Mouse (Mus musculus) CH12.LX (cell line): Measurements from ENCODE around the gene Nav1. TPM values are rescaled to one million over a fixed set of nuclear protein-coding genes. Genes with fewer than 3 reads are reported as not detected.

Experiments used
- DNase-seq: peaks from one replicate; pipeline ENCODE4 v3.0.0-alpha.2; 2013; ENCODE audit errors: extremely low read depth
- H3K27ac ChIP-seq: 2 replicates; pipeline ENCODE4 v1.5.1; 2012; ENCODE audit warnings: low read depth, mild to moderate bottlenecking, control low read depth, moderate library complexity; ENCODE audit not compliant: insufficient read depth
- H3K27me3 ChIP-seq: replicated peaks from 2 replicates; pipeline ENCODE3; 2012; ENCODE audit warnings: inconsistent platforms
- H3K36me3 ChIP-seq, 2 experiments: replicated peaks in 1 of 2; 2 replicates each; pipeline versions ENCODE3 to v1.6.1; 2012; ENCODE audit warnings: inconsistent platforms in 1 of 2, low read length in 1 of 2, mild to moderate bottlenecking in 1 of 2, mixed read lengths in 1 of 2, moderate library complexity in 1 of 2; ENCODE audit not compliant: control insufficient read depth in 1 of 2, insufficient read depth in 1 of 2
- H3K4me1 ChIP-seq, 2 experiments: 2 replicates each; pipeline ENCODE4 v1.6.1; 2012; ENCODE audit warnings: inconsistent platforms in 1 of 2, moderate library complexity in 1 of 2; ENCODE audit not compliant: insufficient read depth in 2 of 2, control insufficient read depth in 1 of 2
- H3K4me2 ChIP-seq: 2 replicates; pipeline ENCODE4 v1.6.1; 2012; ENCODE audit warnings: low read depth, mild to moderate bottlenecking, control low read depth; ENCODE audit not compliant: poor library complexity, insufficient read depth, severe bottlenecking
- H3K4me3 ChIP-seq, 3 experiments: fragments of 150-350 bp in 1 of 3; sonication (generic) in 1 of 3; replicated peaks in 1 of 3; 2 replicates each; pipeline versions ENCODE3 to v1.5.1; 2011 to 2012; ENCODE audit warnings: low read depth in 2 of 3, low read length in 2 of 3, mild to moderate bottlenecking in 2 of 3, moderate library complexity in 2 of 3, control low read depth in 1 of 3, improper control_type of control experiment in 1 of 3, inconsistent platforms in 1 of 3, mixed read lengths in 1 of 3; ENCODE audit not compliant: poor library complexity in 1 of 3
- H3K79me2 ChIP-seq: replicated peaks from 2 replicates; pipeline ENCODE4 v1.6.1; 2012; ENCODE audit warnings: mild to moderate bottlenecking, moderate library complexity; ENCODE audit not compliant: control insufficient read depth, poor library complexity, insufficient read depth, severe bottlenecking; ENCODE audit errors: extremely low read depth
- H3K9ac ChIP-seq: 2 replicates; pipeline ENCODE4 v1.6.1; 2012; ENCODE audit warnings: low read depth, mild to moderate bottlenecking, control low read depth, moderate library complexity; ENCODE audit not compliant: insufficient read depth
- H3K9me3 ChIP-seq: replicated peaks from 2 replicates; pipeline ENCODE3; 2012; ENCODE audit warnings: low read length, inconsistent platforms, mixed read lengths
- CHD2 ChIP-seq: IDR thresholded peaks from 2 replicates; pipeline ENCODE4 v1.6.1; 2011; ENCODE audit warnings: low read length, improper control_type of control experiment
- CTCF ChIP-seq, 2 experiments: IDR thresholded peaks in 1 of 2; conservative IDR thresholded peaks in 1 of 2; 2 replicates each; pipeline ENCODE4 v1.5.1; 2011 to 2012; ENCODE audit warnings: low read depth in 2 of 2, low read length in 2 of 2, improper control_type of control experiment in 1 of 2, inconsistent platforms in 1 of 2, mild to moderate bottlenecking in 1 of 2, moderate library complexity in 1 of 2
- ELF1 ChIP-seq: IDR thresholded peaks from 2 replicates; pipeline ENCODE4 v1.6.1; 2014; ENCODE audit warnings: low read depth, mild to moderate bottlenecking, inconsistent platforms, low read length, improper control_type of control experiment
- EP300 ChIP-seq: IDR thresholded peaks from 2 replicates; pipeline ENCODE4 v1.6.1; 2011; ENCODE audit warnings: low read length, improper control_type of control experiment
- ETS1 ChIP-seq: conservative IDR thresholded peaks from 2 replicates; pipeline ENCODE4 v1.6.1; 2012; ENCODE audit warnings: low read depth, mild to moderate bottlenecking, inconsistent platforms, low read length, improper control_type of control experiment, moderate library complexity
- GABPA ChIP-seq: IDR thresholded peaks from 2 replicates; pipeline ENCODE4 v1.6.1; 2012; ENCODE audit warnings: low read depth, low read length, improper control_type of control experiment, inconsistent platforms; ENCODE audit not compliant: insufficient replicate concordance
- IRF4 ChIP-seq: IDR thresholded peaks from 2 replicates; pipeline ENCODE4 v1.6.1; 2014; ENCODE audit warnings: low read depth, mild to moderate bottlenecking, inconsistent platforms, low read length, improper control_type of control experiment
- JUN ChIP-seq: IDR thresholded peaks from 2 replicates; pipeline ENCODE4 v1.6.1; 2011; ENCODE audit warnings: low read depth, mild to moderate bottlenecking, low read length, improper control_type of control experiment, moderate library complexity; ENCODE audit not compliant: insufficient read depth
- JUND ChIP-seq: conservative IDR thresholded peaks from 2 replicates; pipeline ENCODE4 v1.6.1; 2011; ENCODE audit warnings: low read depth, low read length, improper control_type of control experiment
- MAZ ChIP-seq: IDR thresholded peaks from 2 replicates; pipeline ENCODE4 v1.6.1; 2012; ENCODE audit warnings: low read depth, mild to moderate bottlenecking, inconsistent platforms, low read length, improper control_type of control experiment, moderate library complexity
- MXI1 ChIP-seq: IDR thresholded peaks from 2 replicates; pipeline ENCODE4 v1.6.1; 2011; ENCODE audit warnings: mild to moderate bottlenecking, low read depth, low read length, improper control_type of control experiment
- MYC ChIP-seq: IDR thresholded peaks from 2 replicates; pipeline ENCODE4 v1.6.1; 2011; ENCODE audit warnings: low read depth, mild to moderate bottlenecking, improper control_type of control experiment, low read length
- NELFE ChIP-seq: IDR thresholded peaks from 2 replicates; pipeline ENCODE4 v1.6.1; 2011; ENCODE audit warnings: low read depth, low read length, improper control_type of control experiment
- NRF1 ChIP-seq: IDR thresholded peaks from 2 replicates; pipeline ENCODE4 v1.6.1; 2014; ENCODE audit warnings: low read depth, mild to moderate bottlenecking, inconsistent platforms, low read length, improper control_type of control experiment, moderate library complexity
- PAX5 ChIP-seq: IDR thresholded peaks from 2 replicates; pipeline ENCODE4 v1.6.1; 2012; ENCODE audit warnings: low read length, inconsistent platforms, mixed read lengths
- POLR2A ChIP-seq: IDR thresholded peaks from 2 replicates; pipeline ENCODE4 v1.6.1; 2011; ENCODE audit warnings: low read depth, mild to moderate bottlenecking, improper control_type of control experiment, low read length
- RAD21 ChIP-seq: IDR thresholded peaks from 2 replicates; pipeline ENCODE4 v1.6.1; 2011; ENCODE audit warnings: low read depth, mild to moderate bottlenecking, low read length, improper control_type of control experiment, moderate library complexity
- RCOR1 ChIP-seq: conservative IDR thresholded peaks from 2 replicates; pipeline ENCODE4 v1.6.1; 2012; ENCODE audit warnings: low read depth, mild to moderate bottlenecking, inconsistent platforms, low read length, improper control_type of control experiment
- SIN3A ChIP-seq: IDR thresholded peaks from 2 replicates; pipeline ENCODE4 v1.6.1; 2012; ENCODE audit warnings: low read length, improper control_type of control experiment, inconsistent platforms
- TBP ChIP-seq: conservative IDR thresholded peaks from 2 replicates; pipeline ENCODE4 v1.6.1; 2011; ENCODE audit warnings: low read depth, low read length, improper control_type of control experiment
- UBTF ChIP-seq: IDR thresholded peaks from 2 replicates; pipeline ENCODE4 v1.6.1; 2012; ENCODE audit warnings: low read depth, mild to moderate bottlenecking, inconsistent platforms, low read length, improper control_type of control experiment, moderate library complexity
- ZKSCAN1 ChIP-seq: IDR thresholded peaks from 2 replicates; pipeline ENCODE4 v1.6.1; 2012; ENCODE audit warnings: low read depth, inconsistent platforms, low read length, improper control_type of control experiment, borderline replicate concordance
- ZMIZ1 ChIP-seq: IDR thresholded peaks from 2 replicates; pipeline ENCODE4 v1.6.1; 2012; ENCODE audit warnings: low read depth, mild to moderate bottlenecking, inconsistent platforms, low read length, improper control_type of control experiment
- ZNF384 ChIP-seq: IDR thresholded peaks from 2 replicates; pipeline ENCODE4 v1.6.1; 2012; ENCODE audit warnings: low read depth, low read length, improper control_type of control experiment, inconsistent platforms
- dilution Hi-C: fragments of 300-500 bp; cut with MboI; formaldehyde crosslinking; loops from 2 replicates; pipeline ENCODE4 v1.14.3; 2020; ENCODE audit warnings: low sequenced_read_pairs; ENCODE audit not compliant: extremely low pct_unique_long_range_greater_than_20kb, extremely low pct_ligation_motif_present
- in situ Hi-C: fragments of 300-500 bp; cut with MboI; formaldehyde crosslinking; loops from 3 replicates; pipeline ENCODE4 v1.14.3; 2019; ENCODE audit warnings: low sequenced_read_pairs, low pct_ligation_motif_present, low pct_unique_long_range_greater_than_20kb, mixed read lengths
- polyA plus RNA-seq: library from polyadenylated mRNA; unstranded; fragments of >175 nt; gene quantifications from 2 replicates; pipeline ENCODE4 v1.2.1, GENCODE M21; 2012; ENCODE audit warnings: low read depth; ENCODE audit not compliant: insufficient read length
- total RNA-seq, 2 experiments: library from RNA; depleted of rRNA; stranded (reverse); fragments of 300-350 nt in 1 of 2; fragments of >200 nt in 1 of 2; gene quantifications; 2 replicates each; pipeline ENCODE4 v1.2.3; 2012 to 2014

Gene Nav1
- total and polyA plus RNA-seq, 3 experiments = 0.21 to 0.56 TPM; not detected in 1

DNA sequence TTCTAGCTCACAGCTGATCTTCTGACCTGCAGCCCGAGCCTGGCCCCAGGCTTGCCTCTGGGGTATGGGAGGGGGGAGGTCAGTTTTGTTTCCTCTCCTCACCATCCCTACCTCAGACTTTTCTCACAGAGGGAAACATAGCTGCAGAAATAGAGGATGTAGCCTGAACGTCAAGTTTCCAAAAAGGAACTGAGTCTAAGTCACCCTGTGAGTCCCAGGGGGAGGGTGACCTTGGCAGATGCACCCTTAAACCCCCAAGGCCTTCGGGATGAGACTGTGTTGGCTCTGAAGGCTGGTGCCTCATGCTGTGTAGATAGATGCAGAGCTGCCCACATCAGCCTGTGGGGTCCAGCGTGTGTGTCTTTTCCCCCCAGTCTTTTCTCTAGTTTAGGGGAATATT lies 72.3 kb downstream of the Nav1 start:
- TF ChIP-seq CTCF (conservative IDR thresholded peaks at IDR 0.05 in 1 of 2, IDR thresholded peaks at IDR 0.05 in 1 of 2; ENCODE audit: low read depth in 2 of 2, low read length in 2 of 2) (no peak), RCOR1 (no peak), EP300 (peak; percentile 30; the same call in 1 of the 2 replicates), ZNF384 (no peak), ETS1 (peak; percentile 26), GABPA (no peak), MAZ (no peak)
- Histone ChIP-seq H3K9me3 (no peaks in the 10 kb centered on the region), H3K79me2 (no peaks in the 10 kb centered on the region), H3K36me3 (no peaks in the 10 kb centered on the region), H3K4me3 (no peak overlapping the region), H3K4me2 (no peak overlapping the region), H3K27me3 (no peaks in the 10 kb centered on the region), H3K27ac (no peak overlapping the region), H3K4me1 (peaks cover 21 to 68% of the 10 kb centered on the region in 2 experiments), H3K9ac (no peak overlapping the region)
- in situ Hi-C loops = no loop called here
- DNase-seq = no peak
- dilution Hi-C loops = no loop called here

DNA sequence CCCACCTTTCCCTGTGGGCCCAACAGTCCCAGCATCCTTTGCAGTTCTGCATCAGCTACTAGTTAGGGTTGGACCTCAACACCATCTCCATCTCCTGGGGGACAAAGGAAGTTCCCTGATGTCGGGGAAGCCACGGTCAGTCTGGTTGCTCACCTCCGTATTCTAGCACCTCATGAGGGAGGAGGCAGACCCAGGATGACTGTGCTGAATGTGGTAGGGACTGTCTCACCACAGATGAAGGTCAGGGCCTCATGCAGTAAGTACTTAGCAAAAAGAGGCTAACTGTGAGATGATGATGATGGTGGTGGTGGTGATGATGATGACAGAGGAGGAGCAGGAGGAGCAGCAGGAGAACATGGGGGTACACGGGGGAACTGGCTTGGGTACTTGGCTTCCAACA lies 73.0 kb downstream of the Nav1 start:
- no peak overlapping the region for H3K4me2 ChIP-seq
- no peak overlapping the region for H3K4me3 ChIP-seq
- in situ Hi-C loops = no loop called here
- no peaks in the 10 kb centered on the region for H3K36me3 ChIP-seq
- DNase-seq = no peak
- no peaks in the 10 kb centered on the region for H3K27me3 ChIP-seq
- TF ChIP-seq TBP = no peak
- TF ChIP-seq, all 38 proteins: peak for 0
- dilution Hi-C loops = no loop called here
- H3K79me2 ChIP-seq = no peaks in the 10 kb centered on the region
- no peak overlapping the region for H3K9ac ChIP-seq
- no peak overlapping the region for H3K27ac ChIP-seq
- no peaks in the 10 kb centered on the region for H3K9me3 ChIP-seq
- H3K4me1 ChIP-seq = peaks cover 21 to 68% of the 10 kb centered on the region in 2 experiments

DNA sequence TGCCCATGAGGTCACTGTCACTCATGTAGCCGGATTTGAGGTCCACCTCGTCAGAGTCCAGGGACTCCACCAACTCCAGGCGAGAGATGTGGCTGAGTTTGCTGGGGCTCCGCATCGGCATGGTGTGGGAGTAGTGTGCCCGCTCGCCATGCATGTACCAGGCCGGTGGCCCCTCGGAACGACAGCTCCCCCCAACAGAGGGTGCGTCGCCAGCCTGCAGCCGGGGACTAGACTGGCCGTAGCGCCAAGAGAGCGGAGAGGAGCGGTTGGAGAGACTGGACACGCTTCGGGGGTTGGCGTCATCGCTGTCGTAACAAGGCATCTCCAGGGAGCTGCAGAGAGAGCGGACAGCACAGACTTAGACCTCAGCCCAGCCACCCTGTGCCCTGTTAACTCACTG lies 74.7 kb downstream of the Nav1 start:
- dilution Hi-C loops = no loop called here
- peaks cover 19 to 70% of the 10 kb centered on the region in 2 experiments for H3K4me1 ChIP-seq
- no peak overlapping the region for H3K4me3 ChIP-seq
- H3K9ac ChIP-seq = no peak overlapping the region
- no peak for DNase-seq
- no peak for TF ChIP-seq ETS1
- no peak for TF ChIP-seq ZNF384
- no peak for TF ChIP-seq NRF1
- no peak for TF ChIP-seq CHD2
- no peak for TF ChIP-seq JUND
- no peak for TF ChIP-seq JUN
- no peak for TF ChIP-seq RAD21
- TF ChIP-seq ZMIZ1 = no peak
- no peak for TF ChIP-seq ELF1
- no peak for TF ChIP-seq ZKSCAN1
- TF ChIP-seq POLR2A = no peak
- TF ChIP-seq UBTF = no peak
- TF ChIP-seq PAX5 = no peak
- no peak for TF ChIP-seq CTCF (conservative IDR thresholded peaks at IDR 0.05 in 1 of 2, IDR thresholded peaks at IDR 0.05 in 1 of 2; ENCODE audit: low read depth in 2 of 2, low read length in 2 of 2)
- no peak for TF ChIP-seq NELFE
- no peak for TF ChIP-seq MXI1
- no peak for TF ChIP-seq MYC
- no peak for TF ChIP-seq SIN3A
- no peak for TF ChIP-seq IRF4
- H3K27ac ChIP-seq = no peak overlapping the region
- no peaks in the 10 kb centered on the region for H3K27me3 ChIP-seq
- H3K79me2 ChIP-seq = no peaks in the 10 kb centered on the region
- H3K36me3 ChIP-seq = no peaks in the 10 kb centered on the region
- in situ Hi-C loops = no loop called here
- H3K9me3 ChIP-seq = no peaks in the 10 kb centered on the region
- H3K4me2 ChIP-seq = no peak overlapping the region
